Mouse (Mus musculus): ENCODE data around the gene Mt2. TPM values are rescaled to one million over a fixed set of nuclear protein-coding genes. Genes with fewer than 3 reads are reported as not detected.

Gene Mt2
- 34.8 and 41.7 TPM in 2 replicates for polyA plus RNA-seq (2015; fragmentation: Nextera tagmentation; extraction: Ambion mirVana)

GRCm38 (mm10) chr8:94172075-94172808, at the start of gene Mt2:
Gene Mt2, plus strand, starts transcription at chr8:94172664.

DNA sequence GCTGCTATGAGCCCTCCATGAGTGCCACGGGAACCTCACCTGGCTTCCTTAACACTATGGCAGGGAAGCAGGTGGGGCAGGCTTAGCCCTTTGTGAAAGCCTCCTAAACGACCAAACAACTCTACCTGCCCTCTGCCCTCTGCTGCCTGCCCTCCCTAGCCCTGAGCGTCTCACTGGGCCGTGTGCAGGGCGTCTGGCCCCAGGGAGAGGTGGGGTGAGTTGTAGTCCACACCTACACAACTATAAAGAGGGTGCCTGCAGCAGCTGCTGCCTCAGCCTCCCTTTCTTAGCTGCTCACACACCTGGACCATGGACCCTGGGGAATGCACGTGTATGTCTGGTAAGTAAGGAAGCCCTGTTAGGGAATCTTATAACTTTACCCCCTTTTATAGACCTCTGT, 35.5 kb upstream of the Mt2 start, which contains the start of gene Mt4:
Gene Mt4, plus strand, starts transcription at position 265 of the 400 bp plus-strand sequence.

DNA sequence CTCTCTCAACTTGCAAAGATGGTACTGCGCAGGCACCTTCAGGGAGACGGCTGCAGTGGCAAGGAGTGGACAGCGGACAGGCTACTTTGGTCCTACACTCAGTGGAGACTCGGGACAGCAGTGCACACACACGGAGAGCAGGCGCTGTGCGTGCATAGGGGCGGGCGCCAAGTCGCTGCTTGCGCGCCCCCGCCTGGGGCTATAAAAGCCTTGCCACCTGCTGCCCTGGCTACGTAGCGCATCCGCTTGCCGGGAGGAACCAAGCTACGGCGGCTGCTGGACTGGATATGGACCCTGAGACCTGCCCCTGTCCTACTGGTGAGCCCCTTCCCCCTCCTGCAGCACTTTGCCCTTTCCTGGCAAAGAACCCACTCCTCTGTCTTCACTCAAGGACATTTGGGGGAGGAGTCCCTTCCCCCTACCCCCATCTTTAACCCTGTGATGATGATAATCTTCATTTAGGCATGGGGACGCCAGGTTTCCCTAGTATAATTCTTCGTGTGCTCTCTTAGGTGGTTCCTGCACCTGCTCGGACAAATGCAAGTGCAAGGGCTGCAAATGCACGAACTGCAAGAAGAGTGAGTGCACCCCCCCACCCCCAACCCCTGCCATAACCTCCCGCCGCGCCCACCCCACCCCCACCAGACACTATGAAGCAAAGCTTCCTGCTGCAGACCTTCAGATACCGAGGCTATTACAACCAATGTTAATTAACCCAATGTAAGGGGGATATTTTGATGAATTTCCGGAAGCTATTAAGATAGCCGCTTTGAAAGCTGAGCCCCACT, 19.8 kb upstream of the Mt2 start, which contains the start of gene Mt3:
Gene Mt3, plus strand, starts transcription at position 95 of the 788 bp plus-strand sequence.

DNA sequence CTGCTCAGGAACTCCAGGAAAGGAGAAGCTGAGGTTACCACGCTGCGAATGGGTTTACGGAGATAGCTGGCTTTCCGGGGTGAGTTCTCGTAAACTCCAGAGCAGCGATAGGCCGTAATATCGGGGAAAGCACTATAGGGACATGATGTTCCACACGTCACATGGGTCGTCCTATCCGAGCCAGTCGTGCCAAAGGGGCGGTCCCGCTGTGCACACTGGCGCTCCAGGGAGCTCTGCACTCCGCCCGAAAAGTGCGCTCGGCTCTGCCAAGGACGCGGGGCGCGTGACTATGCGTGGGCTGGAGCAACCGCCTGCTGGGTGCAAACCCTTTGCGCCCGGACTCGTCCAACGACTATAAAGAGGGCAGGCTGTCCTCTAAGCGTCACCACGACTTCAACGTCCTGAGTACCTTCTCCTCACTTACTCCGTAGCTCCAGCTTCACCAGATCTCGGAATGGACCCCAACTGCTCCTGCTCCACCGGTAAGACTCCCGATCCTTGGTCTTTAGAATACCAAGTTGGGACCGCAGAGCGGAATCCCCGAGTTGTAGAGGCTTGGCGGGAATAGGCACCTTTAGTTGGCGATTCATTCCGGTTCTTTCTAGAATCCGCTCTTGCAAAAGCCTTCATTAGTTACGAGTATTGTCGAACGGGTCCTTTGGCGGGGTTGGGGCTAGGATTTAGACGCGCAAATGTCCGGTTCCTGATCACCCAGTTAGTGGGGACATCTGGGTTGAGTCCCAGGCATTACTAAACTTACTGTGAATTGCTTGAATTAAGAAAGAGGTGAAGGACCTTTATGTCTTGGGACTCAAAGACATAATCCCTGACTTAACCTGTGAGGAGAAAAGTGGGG, 6.6 kb downstream of the Mt2 start, which contains the start of gene Mt1:
Gene Mt1, plus strand, starts transcription at position 226 of the 856 bp plus-strand sequence.

GRCm38 (mm10) chr8:94214252-94215173, 42.0 kb downstream of the Mt2 start, which contains the start of gene Nup93:
Gene Nup93, plus strand, starts transcription at chr8:94214564.

Other genes starting within 250 kb of the Mt2 start
- 53.8 and 58.1 TPM in 2 replicates for gene Amfr, start 159.8 kb upstream of the Mt2 start, polyA plus RNA-seq (2015; fragmentation: Nextera tagmentation; extraction: Ambion mirVana)
- 56.3 and 70.6 TPM in 2 replicates for gene Nudt21, start 135.6 kb upstream of the Mt2 start, polyA plus RNA-seq (2015; fragmentation: Nextera tagmentation; extraction: Ambion mirVana)
- gene Ogfod1, start 135.5 kb upstream of the Mt2 start, polyA plus RNA-seq (2015; fragmentation: Nextera tagmentation; extraction: Ambion mirVana): 8.1 and 9.1 TPM in 2 replicates
- gene Bbs2, start 73.7 kb upstream of the Mt2 start, polyA plus RNA-seq (2015; fragmentation: Nextera tagmentation; extraction: Ambion mirVana): 7.5 and 7.6 TPM in 2 replicates
- not detected in 2 replicates for gene Mt4, start 35.5 kb upstream of the Mt2 start, polyA plus RNA-seq (2015; fragmentation: Nextera tagmentation; extraction: Ambion mirVana)
- gene Mt3, start 20.1 kb upstream of the Mt2 start, polyA plus RNA-seq (2015; fragmentation: Nextera tagmentation; extraction: Ambion mirVana): 0.52 and 0.77 TPM in 2 replicates
- 198 and 237 TPM in 2 replicates for gene Mt1, start 6.4 kb downstream of the Mt2 start, polyA plus RNA-seq (2015; fragmentation: Nextera tagmentation; extraction: Ambion mirVana)
- 29.5 and 36.8 TPM in 2 replicates for gene Nup93, start 41.9 kb downstream of the Mt2 start, polyA plus RNA-seq (2015; fragmentation: Nextera tagmentation; extraction: Ambion mirVana)
- gene Slc12a3, start 156.5 kb downstream of the Mt2 start, polyA plus RNA-seq (2015; fragmentation: Nextera tagmentation; extraction: Ambion mirVana): 0.05 TPM in 1 of 2 replicates, not detected in the other
- gene Herpud1, start 213.8 kb downstream of the Mt2 start, polyA plus RNA-seq (2015; fragmentation: Nextera tagmentation; extraction: Ambion mirVana): 159 and 160 TPM in 2 replicates

All from urinary bladder, postnatal 0 days (tissue).